In the genomic region with DNA sequence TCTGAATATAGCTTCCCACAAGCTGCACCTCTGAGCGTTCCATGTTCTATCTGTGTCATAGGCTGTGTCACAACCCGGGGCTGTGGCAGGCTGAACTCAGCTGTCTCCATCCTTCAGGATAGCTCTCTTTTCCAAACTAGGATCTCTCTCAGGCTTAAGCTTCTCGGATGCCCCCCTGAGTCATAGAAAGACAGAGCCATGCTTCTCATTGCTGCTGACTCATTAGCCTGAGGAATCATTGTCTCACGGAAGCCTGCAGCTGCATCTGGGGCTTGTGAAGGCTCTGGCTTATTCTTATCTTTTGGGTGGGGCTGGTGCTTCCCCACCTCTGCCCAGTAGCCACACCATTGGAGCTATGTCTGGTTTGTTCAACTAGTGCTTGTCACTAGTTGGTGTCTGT, we compare ENCODE assay signal across 24 mouse cellular contexts.
DNase-seq lines count a peak whose midpoint lies in the region; ATAC-seq and TF ChIP-seq lines count a peak whose summit lies in the region.
"Had no signal": no experiment of that assay in that cellular context is flagged by ENCODE, and none has a peak within 500 bp of the region (broad histone marks: within the 10 kb centered on the region; RNA-seq: fewer than 3 reads in every experiment).

No protein-coding gene starts in this region.

- H3K9me3 ChIP-seq in lung, postnatal 0 days (ENCODE audit: low read length): no peaks in the 10 kb centered on the region
- H3K9me3 ChIP-seq: heart, embryonic 13.5 days; liver, embryonic 13.5 days; midbrain, embryonic 10.5 days had no signal

- no peak for ATAC-seq in lung, postnatal 0 days
- ATAC-seq in granulocyte monocyte progenitor cell, adult 5-6 weeks (replicated peaks; ENCODE audit: poor library complexity, severe bottlenecking): no peak
- ATAC-seq: forebrain, embryonic 14.5 days; hindbrain, postnatal 0 days; midbrain, embryonic 16.5 days had no signal

- no peak overlapping the region for H3K9ac ChIP-seq in lung, postnatal 0 days (replicated peaks; ENCODE audit: low read depth)
- H3K9ac ChIP-seq: heart, embryonic 13.5 days; liver, embryonic 13.5 days; lung, embryonic 14.5 days had no signal

- TF ChIP-seq CTCF in lung, postnatal 0 days (IDR thresholded peaks at IDR 0.05): no peak

- no peak overlapping the region for H3K4me3 ChIP-seq in lung, postnatal 0 days (ENCODE audit: low read depth, low read length)
- H3K4me3 ChIP-seq: heart, embryonic 13.5 days; liver, embryonic 13.5 days; midbrain, embryonic 10.5 days had no signal

- no peak overlapping the region for H3K27ac ChIP-seq in lung, postnatal 0 days (ENCODE audit: low read length)
- H3K27ac ChIP-seq: heart, embryonic 13.5 days; hindbrain, postnatal 0 days; kidney, postnatal 0 days; liver, embryonic 13.5 days; midbrain, embryonic 10.5 days; stomach, postnatal 0 days had no signal

- no peaks in the 10 kb centered on the region for H3K27me3 ChIP-seq in lung, postnatal 0 days (replicated peaks; ENCODE audit: insufficient read depth, low read length)
- H3K27me3 ChIP-seq: heart, embryonic 13.5 days; liver, embryonic 13.5 days had no signal

- DNase-seq in lung, postnatal 0 days (ENCODE audit: low spot score): peak; percentile 12
- no peak for DNase-seq in lung, postnatal 36 days
- peak; percentile 56 for DNase-seq in NIH3T3 (ENCODE audit: low read depth)
- peak; percentile 3 for DNase-seq in c-Kit-positive CD71-positive TER-119-positive erythroid progenitor cells, embryonic 14.5 days (ENCODE audit: low spot score)
- DNase-seq in embryo, embryonic 10 days (ENCODE audit: low spot score): no peak
- DNase-seq in B cell, adult 2 months: no peak
- DNase-seq: adrenal gland, postnatal 14 days; cerebellum, adult 18-20 months; cerebellum, postnatal 14 days; heart, adult 18-20 months; heart, postnatal 14 days; kidney, adult 18-20 months; liver, embryonic 13.5 days; lung, embryonic 14.5 days; lung, postnatal 4 days; right cerebral cortex, postnatal 4 days had no signal

- 80% methylated on average over 4 of the region's 4 CpGs for WGBS in lung, postnatal 0 days

- no peak for TF ChIP-seq EP300 in lung, postnatal 0 days (IDR thresholded peaks at IDR 0.05)

- no peak overlapping the region for H3K4me2 ChIP-seq in lung, postnatal 0 days (replicated peaks; ENCODE audit: low read depth, low read length)
- H3K4me2 ChIP-seq: heart, embryonic 13.5 days; liver, embryonic 13.5 days; lung, embryonic 14.5 days had no signal

- no peaks in the 10 kb centered on the region for H3K4me1 ChIP-seq in lung, postnatal 0 days (ENCODE audit: insufficient read depth, low read depth, low read length)
- H3K4me1 ChIP-seq: liver, embryonic 13.5 days; midbrain, embryonic 10.5 days had no signal

- H3K36me3 ChIP-seq in lung, postnatal 0 days (ENCODE audit: insufficient read depth, low read length): no peaks in the 10 kb centered on the region
- H3K36me3 ChIP-seq: heart, embryonic 13.5 days; liver, embryonic 13.5 days; midbrain, embryonic 10.5 days had no signal

Comparison
In these comparisons a context has a peak if more than half of its experiments do, and no peak if none do; other contexts are left out.
1. DNase-seq: peak in lung, postnatal 0 days (single experiment), NIH3T3 (single experiment) and c-Kit-positive CD71-positive TER-119-positive erythroid progenitor cells, embryonic 14.5 days (single experiment); none in lung, postnatal 36 days (single experiment), embryo, embryonic 10 days (single experiment) and B cell, adult 2 months (0 of 2).